Mouse (Mus musculus) layer of hippocampus, adult 8-10 months (tissue): ENCODE data around the gene Zfp276. TPM values are rescaled to one million over a fixed set of nuclear protein-coding genes. Genes with fewer than 3 reads are reported as not detected.
"Not testable (repeated sequence)": the region's sequence is repeated elsewhere in the genome, so short reads cannot be mapped to it uniquely, and the experiment has no call there.

ENCODE experiments used
- DNase-seq, 2 experiments: peaks; one replicate each; pipeline ENCODE4 v3.0.0; 2022; ENCODE audit warnings: low spot score in 2 of 2
- total RNA-seq, 4 experiments: library from RNA; stranded (reverse); gene quantifications; 2 replicates each; pipeline ENCODE4 v1.2.4; 2022

Gene Zfp276
- total RNA-seq: 10 to 100 TPM; 21.0 to 27.4 (median 24.2) TPM

GRCm38 (mm10) chr8:123254099-123254885 is at the start of gene Zfp276, which contains the start of gene Vps9d1:
Gene Zfp276 (plus strand): TSS chr8:123254195.
Gene Vps9d1 (minus strand): TSS chr8:123254348.
- peak in 1 of 2 experiments; percentile 69 for DNase-seq

- DNase-seq: no peak
Measured at GRCm38 (mm10) chr8:123211876-123212275, 42.1 kb upstream of the Zfp276 start.

- DNase-seq: peak; percentile 82 to 85
Measured at GRCm38 (mm10) chr8:123212321-123213117, 41.5 kb upstream of the Zfp276 start, which contains the start of the genes Chmp1a and Spata33. Gene Chmp1a (minus strand): TSS chr8:123212763. Gene Spata33 (plus strand): TSS chr8:123212832.

- no peak for DNase-seq
Measured at GRCm38 (mm10) chr8:123213118-123213772, 40.8 kb upstream of the Zfp276 start.

GRCm38 (mm10) chr8:123215430-123215829 is 38.6 kb upstream of the Zfp276 start:
- DNase-seq: no peak

GRCm38 (mm10) chr8:123220917-123221316 is 33.1 kb upstream of the Zfp276 start:
- no peak for DNase-seq

GRCm38 (mm10) chr8:123224278-123225266 is 29.4 kb upstream of the Zfp276 start, which contains the start of gene Cdk10:
Gene Cdk10 (plus strand): TSS chr8:123224842.
- peak; percentile 88 to 93 for DNase-seq

- no peak for DNase-seq
Measured at GRCm38 (mm10) chr8:123228416-123228815, 25.6 kb upstream of the Zfp276 start.

- DNase-seq: not testable (repeated sequence)
Measured at GRCm38 (mm10) chr8:123230326-123230725, 23.7 kb upstream of the Zfp276 start.

GRCm38 (mm10) chr8:123231742-123232141 is 22.3 kb upstream of the Zfp276 start:
- peak in 1 of 2 experiments; percentile 39 for DNase-seq

- no peak for DNase-seq
Measured at GRCm38 (mm10) chr8:123232553-123232952, 21.4 kb upstream of the Zfp276 start.

- peak in 1 of 2 experiments; percentile 34 for DNase-seq
Measured at GRCm38 (mm10) chr8:123233300-123233699, 20.7 kb upstream of the Zfp276 start.

GRCm38 (mm10) chr8:123233760-123234159 is 20.2 kb upstream of the Zfp276 start:
- peak in 1 of 2 experiments; percentile 27 for DNase-seq

GRCm38 (mm10) chr8:123234918-123235519 is 19.0 kb upstream of the Zfp276 start:
- DNase-seq: peak; percentile 84

- peak; percentile 81 for DNase-seq
Measured at GRCm38 (mm10) chr8:123235520-123236497, 18.2 kb upstream of the Zfp276 start, which contains the start of gene Spata2l. Gene Spata2l (minus strand): TSS chr8:123236233.

GRCm38 (mm10) chr8:123239398-123239797 is 14.6 kb upstream of the Zfp276 start:
- DNase-seq: no peak

GRCm38 (mm10) chr8:123242107-123242923 is 11.7 kb upstream of the Zfp276 start:
- DNase-seq: no peak

- DNase-seq: no peak
Measured at GRCm38 (mm10) chr8:123243053-123243452, 10.9 kb upstream of the Zfp276 start.
